Mouse (Mus musculus) thymus, postnatal 14 days (tissue): Measurements from ENCODE around the gene Rnaset2b.
"Not testable (repeated sequence)": the region's sequence is repeated elsewhere in the genome, so short reads cannot be mapped to it uniquely, and the experiment has no call there.

Source experiments
- DNase-seq: peaks from one replicate; pipeline ENCODE4 v3.0.0; 2021

Rnaset2b gene

DNA sequence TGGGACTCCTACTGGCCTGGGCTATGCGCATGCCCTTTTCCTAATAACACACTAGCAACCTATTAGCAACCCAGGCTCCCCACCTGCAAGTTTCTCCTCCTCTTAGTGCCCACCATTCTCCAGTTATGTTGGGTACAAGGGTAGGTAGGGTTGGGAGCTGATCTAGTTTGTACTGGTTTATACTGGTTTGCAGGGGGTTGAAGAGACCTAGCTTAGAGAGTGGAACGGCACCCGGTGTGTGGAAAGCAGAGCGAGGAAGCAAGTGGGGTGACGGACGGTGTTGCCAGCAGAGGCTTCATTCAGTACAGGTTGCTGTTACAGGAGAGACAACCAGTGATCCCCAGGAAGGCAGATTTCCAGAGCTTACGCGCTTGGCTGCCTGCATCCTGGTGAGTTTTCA lies at the start of gene Rnaset2b:
Gene Rnaset2b (plus strand): TSS at position 301 of the 400 bp plus-strand sequence.
- DNase-seq, result not testable (repeated sequence)

DNA sequence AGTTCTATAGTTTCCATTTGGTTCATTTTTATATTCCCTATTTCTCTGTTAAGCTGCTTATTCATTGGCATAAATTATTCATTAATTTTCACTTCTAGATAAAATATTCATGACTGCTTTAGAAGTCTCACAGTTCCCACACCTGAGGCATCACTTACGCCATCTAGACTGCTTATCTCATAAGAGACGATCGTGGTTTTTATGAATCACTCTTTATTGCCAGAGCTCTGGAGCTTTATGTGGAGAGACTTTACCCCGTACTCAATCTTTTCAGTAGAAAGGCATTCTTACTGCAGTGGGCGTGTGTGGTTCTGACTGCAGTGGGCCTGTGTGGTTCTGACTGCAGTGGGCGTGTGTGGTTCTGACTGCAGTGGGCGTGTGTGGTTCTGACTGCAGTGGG lies 38.8 kb upstream of the Rnaset2b start:
- DNase-seq, result not testable (repeated sequence)

DNA sequence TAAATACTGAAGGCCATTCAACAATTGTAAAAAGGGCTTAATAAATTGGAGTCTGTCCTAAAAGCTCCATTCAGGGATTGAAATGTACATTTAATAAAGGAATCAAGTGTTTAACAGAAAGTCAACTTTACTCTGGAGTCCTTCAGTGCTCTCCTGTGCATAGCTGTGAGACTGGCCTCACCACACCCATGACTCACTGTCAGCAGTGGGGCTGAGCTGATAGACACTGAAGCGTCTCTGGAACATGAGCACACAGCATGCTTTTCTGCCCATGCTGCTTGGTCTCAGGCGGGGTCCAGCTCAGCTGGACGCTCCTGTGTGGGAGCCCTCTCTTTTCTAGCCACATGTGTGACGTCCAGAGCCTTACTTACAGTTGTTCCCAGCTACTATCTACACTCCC lies 27.9 kb upstream of the Rnaset2b start:
- not testable (repeated sequence) for DNase-seq

DNA sequence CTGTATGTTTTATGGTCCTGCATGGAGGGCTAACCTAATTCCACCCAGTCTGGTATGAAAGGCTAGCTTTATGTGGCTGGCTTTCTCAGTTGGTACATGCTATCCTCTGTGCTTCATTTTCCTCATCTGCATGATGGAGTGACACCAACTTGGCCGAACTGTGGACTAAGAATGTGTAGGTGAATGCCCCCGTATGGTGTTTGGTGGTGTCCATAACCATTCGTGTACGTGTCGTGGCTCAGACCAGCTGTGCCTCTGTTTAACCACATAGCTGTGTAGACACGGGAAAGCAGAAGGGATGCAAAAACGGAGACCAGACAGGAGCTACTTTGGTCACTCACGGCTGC lies 22.8 kb upstream of the Rnaset2b start:
- not testable (repeated sequence) for DNase-seq

DNA sequence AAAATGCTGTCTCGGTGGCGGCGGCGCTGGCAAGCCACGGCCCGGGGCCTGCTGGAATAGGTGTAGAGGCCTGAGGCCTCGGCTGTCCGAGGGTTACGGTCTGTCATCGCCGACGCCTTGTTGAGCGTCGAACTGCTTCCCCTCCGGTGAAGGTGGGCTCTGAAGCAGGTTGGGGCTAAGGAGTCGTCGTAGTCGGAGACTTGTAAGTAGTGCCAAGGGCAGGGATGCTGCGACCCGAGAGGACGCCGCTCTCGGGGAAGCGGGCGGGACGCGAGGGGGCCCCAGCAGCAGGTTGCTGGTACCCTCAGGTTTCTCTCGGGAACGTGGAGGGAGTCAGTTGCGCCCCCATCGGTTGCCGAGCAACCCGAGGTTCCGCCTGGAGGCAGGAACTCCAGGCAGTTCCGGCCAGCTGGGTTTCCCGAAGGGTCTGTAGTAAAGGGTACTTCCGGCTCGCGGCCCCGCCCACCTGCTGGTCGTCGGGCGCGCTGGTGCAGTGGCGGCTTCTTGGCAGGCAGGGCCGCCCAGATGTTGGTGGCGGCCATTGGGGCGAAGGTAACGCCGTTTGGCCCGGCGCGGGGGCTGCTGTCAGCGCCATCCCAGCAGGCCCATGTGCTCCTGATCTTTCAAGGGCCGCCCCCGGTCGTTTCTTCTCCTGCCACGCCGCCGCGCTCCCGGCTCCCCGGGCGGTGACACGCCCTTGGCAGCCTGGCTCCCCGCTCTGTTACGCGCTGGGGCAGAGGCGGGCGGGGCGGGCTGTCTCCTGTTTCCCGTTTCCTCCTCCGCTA lies 22.3 kb upstream of the Rnaset2b start, which contains the start of gene Rsph3b:
Gene Rsph3b (minus strand): TSS at position 699 of the 785 bp plus-strand sequence.
- peak; percentile 86 for DNase-seq

DNA sequence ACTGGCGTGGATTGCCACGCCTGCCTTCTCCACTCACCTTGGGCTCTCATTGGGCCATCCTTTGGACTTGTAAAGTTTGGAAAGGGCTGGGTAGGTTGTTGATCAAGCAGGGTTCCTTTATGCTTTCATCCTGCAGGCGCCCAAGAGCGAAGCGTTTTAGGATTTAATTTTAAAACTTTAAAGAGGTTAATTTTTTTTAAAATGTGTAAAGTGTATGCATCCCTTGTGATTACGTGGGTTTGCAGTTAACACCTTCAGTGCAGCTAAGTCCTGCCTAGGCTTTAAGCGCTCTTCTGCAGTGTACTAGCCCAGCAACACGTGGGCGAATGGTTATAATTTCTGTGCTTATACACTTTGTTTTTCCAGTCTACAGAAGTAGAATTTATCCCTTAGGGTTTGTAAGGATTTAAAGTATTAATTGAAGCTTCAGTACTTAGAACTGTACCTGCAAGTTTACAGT lies 21.6 kb upstream of the Rnaset2b start:
- DNase-seq, result not testable (repeated sequence)

DNA sequence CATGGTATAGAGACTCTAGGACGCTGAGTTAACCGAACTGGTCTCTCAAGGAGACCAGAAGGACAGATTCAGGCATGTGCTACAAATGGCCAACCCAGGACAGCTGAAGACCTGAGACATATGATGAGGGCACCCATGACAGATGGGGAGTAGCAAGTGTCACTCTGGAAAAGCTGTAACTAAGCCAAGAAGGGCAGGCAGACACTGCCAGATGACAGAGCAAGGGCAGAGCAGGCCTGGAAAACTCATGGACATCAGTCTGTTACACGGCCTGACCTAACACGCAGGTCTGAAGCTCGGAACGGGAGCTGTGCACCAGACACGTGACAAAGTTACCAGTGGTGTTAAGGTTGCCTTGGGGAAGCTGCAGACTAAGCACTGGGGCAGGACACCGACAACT lies 11.6 kb upstream of the Rnaset2b start:
- DNase-seq, result not testable (repeated sequence)

DNA sequence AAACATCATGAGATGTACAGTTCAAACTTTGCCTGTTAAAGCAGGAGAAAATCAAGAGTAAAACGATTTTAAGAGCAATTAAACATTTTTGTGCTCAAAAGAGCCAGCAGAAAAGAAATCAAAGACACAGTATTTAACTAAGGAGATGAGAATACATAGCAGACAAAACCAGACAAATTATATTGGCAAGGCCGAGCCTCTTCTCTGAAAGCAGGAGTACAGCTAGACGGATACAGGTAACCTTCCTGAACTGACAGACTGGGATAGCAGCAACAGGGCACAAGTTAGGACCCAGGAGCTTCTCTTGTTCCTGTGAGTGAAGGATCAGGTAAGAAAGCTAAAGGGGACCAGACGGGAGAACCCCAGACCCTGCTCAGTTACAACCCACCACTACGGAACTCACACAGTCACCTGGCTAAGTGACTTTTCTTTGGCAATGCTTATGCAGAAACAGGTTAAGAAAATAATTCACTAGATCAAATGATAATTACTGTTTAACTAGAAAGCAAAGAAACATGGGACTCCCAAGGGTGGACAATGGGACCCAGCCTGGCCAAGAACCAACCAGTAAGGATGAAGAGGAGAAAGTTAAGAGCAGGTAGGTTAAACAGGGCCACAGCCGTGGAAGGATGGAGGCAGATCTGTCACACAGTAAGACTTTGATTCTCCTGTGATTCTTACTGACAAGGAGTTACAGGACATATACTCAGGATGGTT lies 10.7 kb upstream of the Rnaset2b start:
- DNase-seq, result not testable (repeated sequence)

DNA sequence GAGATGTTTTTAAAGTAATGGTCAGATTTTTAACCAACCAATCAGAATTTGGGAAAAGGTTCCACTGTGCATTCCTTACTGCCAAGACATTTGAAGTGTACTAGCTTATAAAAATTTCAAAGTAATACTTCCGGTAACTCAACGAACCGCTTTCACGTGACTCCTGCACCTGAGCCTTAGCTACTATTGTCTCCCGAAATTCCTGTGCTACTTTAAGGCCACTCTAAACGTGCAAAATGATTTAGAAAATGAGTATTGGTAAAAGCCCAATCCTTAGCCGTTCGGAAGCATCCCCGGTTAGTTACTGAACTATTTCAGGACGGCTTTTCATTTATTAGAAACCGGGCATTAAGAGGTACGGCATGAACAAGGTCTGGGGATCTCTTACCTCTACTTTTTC lies 10.1 kb upstream of the Rnaset2b start:
- not testable (repeated sequence) for DNase-seq

DNA sequence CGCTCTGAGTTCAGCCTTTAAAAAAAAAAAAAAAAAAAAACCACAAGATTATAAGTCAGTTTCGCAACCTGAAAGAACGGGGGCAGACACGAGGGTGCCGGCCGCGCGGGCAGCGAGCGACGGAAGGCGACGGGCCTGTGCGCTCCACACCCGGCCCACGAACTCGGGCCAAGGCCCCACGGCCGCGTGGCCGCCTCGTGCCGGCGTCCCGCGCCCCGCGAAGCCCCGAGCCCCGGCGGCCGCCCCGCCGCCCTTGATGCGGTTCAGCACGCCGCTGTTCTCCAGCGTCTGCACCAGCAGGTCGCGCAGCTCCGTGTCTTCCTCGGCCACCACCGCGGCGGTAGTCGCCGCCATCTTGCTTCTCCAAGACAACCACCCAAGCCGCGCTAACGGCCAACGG lies 9.7 kb upstream of the Rnaset2b start, which contains the start of gene Tagap1:
Gene Tagap1 (minus strand): TSS at position 381 of the 400 bp plus-strand sequence.
- peak; percentile 68 for DNase-seq

DNA sequence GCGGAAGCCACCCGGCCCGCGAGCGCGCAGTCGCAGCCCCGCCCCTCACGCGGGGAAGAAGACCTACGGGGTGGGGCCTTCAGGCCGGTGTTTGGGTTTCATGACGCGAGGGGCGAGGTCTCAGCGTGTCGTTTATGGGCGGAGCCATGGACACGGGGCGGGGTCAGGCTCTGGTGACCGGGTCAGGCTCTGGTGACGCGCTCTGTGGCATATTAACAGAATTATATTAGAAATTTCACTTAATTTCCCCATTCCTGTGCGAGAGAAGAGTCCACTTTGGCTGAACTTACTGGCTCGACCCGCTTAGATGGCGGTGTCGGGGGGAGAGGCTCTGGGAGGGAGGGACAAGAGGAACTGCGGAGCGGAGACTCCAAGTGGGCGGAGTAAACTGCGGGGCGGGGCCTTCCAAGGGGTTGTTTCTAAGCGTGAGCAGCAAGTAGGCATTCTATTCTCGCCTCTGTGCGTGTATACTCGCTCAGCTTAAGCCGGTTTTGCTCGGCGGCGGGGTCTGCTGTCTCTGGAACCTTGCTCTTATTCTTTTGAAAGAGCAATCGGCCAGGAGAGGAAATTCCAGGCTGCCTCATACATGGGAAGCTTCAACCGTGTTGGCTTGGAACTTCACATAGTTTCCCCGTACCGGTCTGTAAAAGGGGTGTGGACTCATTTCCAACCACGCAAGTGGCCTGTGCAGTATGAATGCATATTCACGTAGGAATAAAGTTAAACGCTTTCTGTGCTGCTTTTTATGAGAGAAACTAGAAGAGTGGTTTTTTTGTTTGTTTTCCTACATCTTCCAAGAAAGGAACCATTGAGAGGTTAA lies 9.0 kb upstream of the Rnaset2b start:
- peak; percentile 12 for DNase-seq

DNA sequence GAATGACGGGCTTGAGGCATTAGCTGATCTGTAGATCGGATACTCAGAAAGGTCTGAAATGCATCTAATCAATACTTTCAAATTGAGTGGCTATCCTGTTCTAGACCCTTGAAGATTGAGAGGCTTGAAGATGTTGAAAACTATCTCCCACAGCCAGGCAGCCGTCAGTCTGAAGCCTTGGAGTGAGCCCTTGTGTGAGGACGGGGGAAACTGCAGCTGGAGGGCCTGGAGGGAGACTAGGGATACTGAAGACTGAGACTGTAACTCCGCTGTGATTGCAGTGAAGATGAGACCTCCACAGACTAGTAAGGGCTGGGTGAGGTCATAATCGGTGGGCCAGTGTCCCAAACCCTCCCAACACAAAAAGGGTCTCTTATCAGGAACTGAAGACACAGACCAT lies 8.1 kb upstream of the Rnaset2b start:
- DNase-seq, result peak; percentile 29

DNA sequence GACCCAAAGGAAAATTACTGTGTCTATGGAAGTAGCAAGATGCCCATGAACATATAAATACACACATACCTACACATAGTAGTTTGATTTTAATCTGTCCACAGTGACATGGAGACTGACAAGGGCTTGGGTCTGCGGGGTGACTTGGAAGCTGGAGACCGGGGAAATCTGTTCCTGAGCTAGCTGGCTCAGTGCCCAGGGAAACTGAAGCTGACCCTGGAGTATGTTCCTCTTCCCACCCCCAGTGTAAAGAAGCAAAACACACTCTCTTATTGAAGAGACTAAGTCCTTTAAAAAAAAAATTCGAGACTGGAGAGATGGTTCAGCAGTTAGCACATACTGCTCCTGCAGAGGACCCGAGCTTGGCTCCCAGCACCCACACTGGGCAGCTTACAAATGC lies 7.5 kb upstream of the Rnaset2b start:
- not testable (repeated sequence) for DNase-seq

DNA sequence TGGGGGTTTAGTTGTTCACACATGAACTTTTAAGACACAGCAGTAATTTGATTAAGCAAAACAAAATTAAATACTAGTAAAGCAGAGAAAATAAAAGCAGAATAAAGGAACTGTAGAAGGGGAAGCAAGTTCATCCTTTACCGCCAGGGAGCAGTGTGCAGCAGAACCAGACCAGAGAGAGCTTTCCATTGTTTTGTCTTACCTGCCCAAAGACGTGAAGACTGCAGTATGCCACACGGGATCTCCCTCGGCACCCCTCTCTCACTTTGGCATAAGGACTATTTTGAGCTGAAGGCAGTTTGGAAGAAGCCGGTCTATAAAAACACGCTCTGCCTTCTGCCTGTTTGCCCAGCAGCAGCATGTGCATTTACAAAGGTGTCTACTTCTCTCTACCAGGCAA lies 5.1 kb upstream of the Rnaset2b start:
- DNase-seq, result peak; percentile 53

DNA sequence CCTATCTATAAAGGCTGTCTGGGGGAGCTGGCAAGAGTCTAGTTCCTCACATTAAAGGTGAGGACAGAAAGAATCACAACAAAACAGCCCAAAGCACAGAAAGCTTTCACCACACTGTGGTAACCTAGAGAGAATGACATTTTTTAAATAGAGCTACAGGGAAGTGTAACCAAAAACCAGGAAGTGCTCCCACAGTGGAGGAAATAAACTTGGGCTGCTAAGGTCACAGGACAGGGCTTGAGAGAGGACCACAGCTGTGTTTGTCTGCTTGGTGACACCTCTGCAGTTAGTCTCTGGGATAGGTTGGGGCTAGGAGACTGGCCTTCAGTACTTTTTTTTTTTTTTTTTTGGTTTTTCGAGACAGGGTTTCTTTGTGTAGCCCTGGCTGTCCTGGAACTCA lies 2.8 kb upstream of the Rnaset2b start:
- DNase-seq, result not testable (repeated sequence)

DNA sequence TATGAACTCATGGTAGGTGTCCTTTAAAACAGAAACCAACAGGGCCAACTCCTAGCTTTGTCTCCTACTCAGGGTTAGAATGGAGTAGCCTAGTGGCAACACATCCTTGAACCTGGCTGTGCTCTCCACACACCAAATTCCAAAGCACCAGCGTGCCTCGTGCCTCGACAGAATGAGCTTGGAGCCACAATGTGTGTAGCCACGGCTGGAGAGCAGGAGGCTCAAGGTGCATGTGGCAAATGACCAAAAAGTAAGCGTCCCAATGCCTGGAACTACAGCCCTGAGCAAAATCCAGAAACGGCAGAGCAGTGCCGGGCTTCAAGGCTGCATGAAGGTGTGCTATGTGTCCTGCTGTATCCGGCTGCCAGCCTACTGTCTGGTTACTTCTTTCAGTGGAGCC lies 804 bp downstream of the Rnaset2b start:
- not testable (repeated sequence) for DNase-seq

DNA sequence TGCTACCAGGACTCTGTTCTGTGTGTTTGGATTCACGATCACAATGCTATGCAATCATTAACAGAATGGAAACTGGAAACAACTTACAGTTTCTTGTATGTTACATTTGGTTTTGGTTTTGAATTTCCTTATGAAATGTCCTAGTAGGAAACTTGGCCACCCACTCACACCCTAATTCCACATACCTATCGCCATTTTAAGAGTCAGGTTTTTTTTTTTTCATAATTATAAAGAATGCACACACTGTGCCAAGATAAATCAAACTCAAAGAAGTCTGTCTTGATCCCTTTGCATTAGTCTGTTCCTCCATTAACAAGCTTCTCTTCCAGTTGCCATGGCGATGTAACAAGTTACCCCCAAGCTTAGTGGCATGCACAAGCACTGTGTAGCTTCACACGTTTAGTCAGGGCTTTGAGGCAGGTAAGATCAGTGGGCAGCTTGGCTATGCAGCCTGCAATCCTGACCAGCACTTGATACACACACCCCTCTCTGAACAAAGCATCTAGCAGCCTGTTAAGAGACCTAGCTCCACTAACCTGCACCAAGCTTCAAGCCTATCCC lies 2.5 kb downstream of the Rnaset2b start:
- DNase-seq, result not testable (repeated sequence)

DNA sequence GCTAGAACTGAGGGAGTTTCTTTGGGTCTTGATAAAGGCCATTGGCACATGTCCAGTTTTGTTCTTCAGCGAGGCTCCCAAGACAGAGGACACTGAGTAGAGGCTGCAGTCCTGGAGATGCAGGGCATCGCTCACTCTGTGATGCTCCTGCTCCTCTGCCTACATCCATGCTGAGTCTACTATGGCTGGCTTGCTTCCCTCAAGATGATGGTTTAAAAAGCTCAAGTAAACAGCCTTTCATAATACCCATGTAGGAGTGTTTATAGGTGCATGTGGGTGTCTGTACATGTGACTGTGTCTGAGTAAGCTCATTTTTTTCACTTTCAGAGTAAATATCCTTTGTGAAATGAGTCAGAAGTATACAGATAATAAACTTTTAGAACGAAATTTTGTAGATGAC lies 4.6 kb downstream of the Rnaset2b start:
- DNase-seq, result not testable (repeated sequence)

DNA sequence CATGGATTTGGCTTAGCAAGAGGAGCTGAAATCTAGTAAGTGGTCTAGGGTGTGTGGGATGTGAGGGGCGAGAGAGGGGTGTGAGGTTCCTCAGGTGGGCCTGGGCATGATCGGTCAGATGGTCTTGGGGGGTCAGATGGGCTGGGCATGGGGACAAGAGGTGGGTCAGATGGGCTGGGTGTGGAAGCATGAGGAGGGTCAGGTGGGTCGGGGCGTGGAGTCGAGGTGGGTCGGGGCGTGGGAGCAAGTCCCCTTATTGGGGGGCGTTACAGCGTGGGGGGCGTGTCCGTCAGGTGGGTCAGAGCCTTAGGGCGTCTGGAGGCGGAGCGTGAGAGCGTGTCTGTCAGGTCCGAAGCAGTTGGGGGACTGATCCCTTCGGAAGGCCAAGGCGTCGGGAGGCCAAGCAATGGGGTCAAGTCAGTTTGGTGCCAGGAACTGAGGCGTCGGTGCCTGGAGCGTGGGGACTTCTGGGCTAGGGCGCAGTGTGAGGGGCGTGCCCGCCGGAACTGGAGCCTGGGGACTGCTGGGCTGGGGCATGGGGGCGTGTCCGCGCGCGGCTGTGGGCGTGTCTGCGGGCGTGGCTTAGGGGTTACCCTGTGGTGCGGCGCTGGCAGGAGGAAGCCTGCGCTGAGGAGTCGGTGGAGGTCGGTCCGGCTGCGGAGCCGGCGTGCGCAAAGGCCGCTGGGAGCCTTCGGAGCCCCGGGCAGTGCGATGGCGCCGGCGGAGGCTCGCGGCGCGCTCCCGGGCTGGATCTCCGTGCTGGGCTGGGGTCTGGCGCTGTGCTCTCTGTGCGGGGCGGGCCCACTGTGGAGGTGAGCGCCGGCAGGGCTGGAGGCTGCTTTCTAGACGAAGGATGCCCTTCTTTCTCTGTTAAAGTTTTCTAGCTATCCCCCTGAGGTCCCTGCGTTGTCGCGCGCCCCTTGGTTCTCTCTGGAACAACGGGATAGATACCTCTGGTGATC lies 8.1 kb downstream of the Rnaset2b start, which contains the start of gene Gm49721:
Gene Gm49721 (plus strand): TSS at position 618 of the 962 bp plus-strand sequence.
- DNase-seq, result peak; percentile 79

DNA sequence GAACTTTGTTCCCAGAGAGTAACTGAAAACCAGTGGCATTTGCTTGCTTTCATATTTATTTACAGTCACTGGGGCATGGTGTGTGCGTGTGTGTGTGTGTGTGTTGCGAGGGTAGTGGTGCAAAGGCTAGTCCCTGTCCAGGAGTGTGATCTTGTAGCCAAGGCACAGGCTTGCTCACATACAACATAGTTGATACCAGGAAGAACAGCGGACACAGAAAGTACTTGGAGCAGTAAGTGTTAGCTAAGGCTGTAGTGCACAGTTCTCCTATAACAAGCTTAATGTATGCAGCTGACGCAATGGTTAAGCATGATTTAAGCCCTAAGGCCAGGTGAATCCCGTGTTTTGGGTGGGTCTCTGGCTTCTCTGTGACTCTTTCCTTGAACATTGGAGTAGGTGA lies 8.9 kb downstream of the Rnaset2b start:
- not testable (repeated sequence) for DNase-seq

DNA sequence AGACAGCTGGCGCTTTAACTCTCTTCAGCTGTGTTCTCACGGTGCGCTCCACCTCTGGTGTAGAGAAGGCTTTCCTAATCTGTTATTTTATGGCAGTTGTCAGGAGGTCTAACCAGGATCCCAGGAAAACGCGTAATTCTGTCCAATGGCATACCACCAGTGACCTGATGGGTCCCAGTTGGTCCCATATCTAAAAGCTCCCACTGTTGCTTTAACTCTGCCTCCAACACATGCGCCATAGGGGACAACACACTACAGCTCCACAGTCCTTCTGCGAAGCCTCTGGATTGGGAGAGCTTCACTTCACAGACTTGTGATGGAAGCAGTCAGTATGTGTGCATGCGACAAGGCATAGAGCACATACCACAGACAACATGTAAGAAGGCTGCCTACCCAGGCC lies 9.7 kb downstream of the Rnaset2b start:
- DNase-seq, result not testable (repeated sequence)
